Mouse (Mus musculus) hindbrain, postnatal 0 days (tissue): Measurements from ENCODE around the gene Dus4l. TPM values are rescaled to one million over a fixed set of nuclear protein-coding genes. Genes with fewer than 3 reads are reported as not detected.

Experiments used
- ATAC-seq: fragments of 200-750 bp; cut with Nextera tagmentation; 2 replicates; pipeline ENCODE4 v1.8.0; 2017; ENCODE audit warnings: mild to moderate bottlenecking, moderate TSS enrichment, moderate library complexity
- DNase-seq: peaks from one replicate; pipeline ENCODE4 v3.0.0-alpha.2; 2015; ENCODE audit warnings: low spot score
- H3K27ac ChIP-seq: fragments of 300-500 bp; sonication (generic); 2 replicates; pipeline ENCODE4 v1.5.1; 2014; ENCODE audit warnings: mild to moderate bottlenecking
- H3K27me3 ChIP-seq: fragments of 300-500 bp; sonication (generic); 2 replicates; pipeline ENCODE4 v1.6.1; 2014; ENCODE audit warnings: low read length, mixed read lengths; ENCODE audit not compliant: insufficient read depth
- H3K36me3 ChIP-seq: fragments of 300-500 bp; sonication (generic); 2 replicates; pipeline ENCODE4 v1.6.1; 2014; ENCODE audit warnings: low read length, mixed read lengths; ENCODE audit not compliant: insufficient read depth
- H3K4me1 ChIP-seq: fragments of 300-500 bp; sonication (generic); 2 replicates; pipeline ENCODE4 v1.6.1; 2014; ENCODE audit warnings: antibody characterized with exemption, low read length, mixed read lengths; ENCODE audit not compliant: insufficient read depth
- H3K4me2 ChIP-seq: fragments of 300-500 bp; sonication (generic); 2 replicates; pipeline ENCODE4 v1.6.1; 2014; ENCODE audit warnings: low read depth, mild to moderate bottlenecking, low read length, moderate library complexity, mixed read lengths
- H3K4me3 ChIP-seq: fragments of 300-500 bp; sonication (generic); 2 replicates; pipeline ENCODE4 v1.5.1; 2014; ENCODE audit warnings: low read length
- H3K9ac ChIP-seq: fragments of 300-500 bp; sonication (generic); replicated peaks from 2 replicates; pipeline ENCODE4 v1.6.1; 2014; ENCODE audit warnings: mild to moderate bottlenecking, low read length, moderate library complexity, mixed read lengths
- H3K9me3 ChIP-seq: fragments of 300-500 bp; sonication (generic); 2 replicates; pipeline ENCODE4 v1.6.1; 2016; ENCODE audit warnings: low read length, mixed read lengths
- CTCF ChIP-seq: IDR thresholded peaks from 2 replicates; pipeline ENCODE4 v1.5.1; 2016; ENCODE audit warnings: antibody characterized with exemption, control low read depth, low read depth
- WGBS: fragments of 180-500 bp; shearing (Covaris S2); extraction: QIAGEN DNeasy Blood & Tissue Kit; methylation state at CpG from one replicate; pipeline ENCODE4 v1.1.7; 2014; 5-methylcytosine and 5-hydroxymethylcytosine counted together
- polyA plus RNA-seq: library from polyadenylated mRNA; unstranded; fragments of >200 nt; fragmentation: Nextera tagmentation; extraction: Ambion mirVana; gene quantifications from 2 replicates; pipeline ENCODE4 v1.2.1, GENCODE M21; 2015
- total RNA-seq: library from RNA; depleted of rRNA; stranded (reverse); fragments of >200 nt; gene quantifications from 2 replicates; pipeline ENCODE4 v1.2.3, GENCODE M21; 2014; rRNA removed

The Dus4l gene
- total RNA-seq (1.4 and 2.2 TPM in 2 replicates), polyA plus RNA-seq (7.7 and 8.7 TPM in 2 replicates)

DNA sequence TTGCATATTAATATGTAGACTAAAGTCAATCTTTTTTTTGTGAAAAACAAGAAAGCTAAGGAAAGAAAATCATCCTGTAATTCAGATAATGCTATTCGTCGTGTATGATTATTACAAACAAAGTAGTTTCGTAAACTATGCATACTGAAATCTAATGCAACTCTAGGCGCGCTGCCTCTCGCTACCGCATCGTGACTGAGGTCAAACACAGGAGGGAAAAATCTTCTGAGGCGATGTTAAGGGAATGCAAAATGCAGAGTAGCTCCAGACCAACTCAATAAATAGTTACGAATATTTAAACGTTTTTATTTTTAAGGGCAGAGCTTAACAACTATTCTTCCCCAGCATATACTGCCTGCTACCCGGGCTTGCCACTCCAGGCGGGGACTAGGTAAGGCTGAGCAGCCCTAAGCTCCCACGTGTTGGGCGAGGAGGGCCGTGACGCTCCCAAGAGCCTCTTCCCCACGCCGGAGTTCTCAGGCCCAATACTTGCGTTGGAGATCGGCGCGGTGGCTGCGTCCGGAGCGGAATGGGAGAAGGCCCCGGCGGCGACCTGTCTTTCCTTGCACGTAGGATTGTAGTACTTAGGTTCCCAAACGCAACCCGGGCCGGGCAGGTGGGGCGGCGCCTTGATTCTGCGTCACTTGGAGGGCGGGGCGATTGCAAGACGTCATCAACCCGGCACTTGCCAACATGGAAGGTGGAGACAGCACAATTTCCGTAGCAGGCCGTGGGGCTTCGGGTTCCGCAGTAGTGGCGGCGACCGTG lies at the start of gene Dus4l, which contains the start of gene Cog5:
TSS of gene Dus4l (minus strand) at position 630 of the 768 bp plus-strand sequence.
TSS of gene Cog5 (plus strand) at position 673 of the 768 bp plus-strand sequence.
- no peaks in the 10 kb centered on the region for H3K9me3 ChIP-seq
- H3K4me2 ChIP-seq: peak within 1 kb of the TSS; percentile 89
- under 1% methylated on average over 47 of the region's 47 CpGs for WGBS
- H3K4me1 ChIP-seq: no peaks in the 10 kb centered on the region
- no peaks in the 10 kb centered on the region for H3K27me3 ChIP-seq
- H3K9ac ChIP-seq: peak within 1 kb of the TSS; percentile 84
- no peak for TF ChIP-seq CTCF
- H3K4me3 ChIP-seq: peak within 1 kb of the TSS; percentile 93
- DNase-seq (peak; percentile 94), ATAC-seq (peak; percentile 98)
- no peaks in the 10 kb centered on the region for H3K36me3 ChIP-seq
- peak within 1 kb of the TSS; percentile 82 for H3K27ac ChIP-seq

DNA sequence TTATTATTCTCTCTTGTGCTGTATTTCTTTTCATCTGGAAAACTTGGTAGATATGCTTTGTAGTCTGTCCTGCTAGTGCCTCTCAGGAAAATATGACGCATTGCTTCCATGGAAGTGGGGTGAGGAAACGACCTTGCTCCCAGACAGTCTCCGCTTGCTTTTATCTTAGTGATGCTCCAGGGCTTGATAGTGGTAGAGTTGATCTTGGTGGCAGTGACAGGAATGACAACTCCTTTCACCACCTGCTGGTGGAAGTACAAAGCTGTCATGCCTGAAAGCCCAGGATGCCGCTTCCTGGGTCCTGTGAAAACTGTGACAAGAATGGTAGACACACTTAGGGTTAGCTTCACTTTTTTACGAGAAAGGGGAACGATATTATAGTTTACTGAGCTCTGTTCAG lies 49.3 kb upstream of the Dus4l start:
- Histone ChIP-seq H3K4me3 (no peak overlapping the region), H3K4me1 (no peaks in the 10 kb centered on the region), H3K9ac (no peak overlapping the region), H3K36me3 (no peaks in the 10 kb centered on the region), H3K27me3 (no peaks in the 10 kb centered on the region), H3K27ac (no peak overlapping the region), H3K9me3 (no peaks in the 10 kb centered on the region), H3K4me2 (no peak overlapping the region)
- peak; percentile 38 for TF ChIP-seq CTCF
- WGBS: 61% methylated on average over 6 of the region's 6 CpGs
- ATAC-seq (no peak), DNase-seq (no peak)

DNA sequence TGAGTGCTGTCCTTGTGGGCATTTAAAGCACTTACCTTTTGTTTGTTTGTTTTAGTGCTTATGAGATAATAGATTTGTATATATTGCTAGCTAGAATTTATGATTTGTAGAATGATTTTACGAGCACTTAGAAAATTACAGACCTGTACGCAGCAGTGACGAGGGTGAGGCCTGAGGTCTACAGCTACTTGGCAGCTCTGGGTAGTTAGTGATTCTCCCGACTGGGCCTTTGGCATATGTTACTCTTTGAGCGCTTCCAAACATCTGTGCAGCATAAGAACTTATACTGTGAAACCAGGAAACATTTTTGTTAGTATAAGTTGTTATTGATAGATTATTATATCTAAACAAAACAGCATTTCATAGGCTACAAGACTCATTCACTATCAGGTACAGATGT lies 46.8 kb upstream of the Dus4l start:
- no peak for ATAC-seq
- no peak for DNase-seq
- no peak for TF ChIP-seq CTCF
- 66% methylated on average over 5 of the region's 5 CpGs for WGBS
- Histone ChIP-seq H3K36me3 (no peaks in the 10 kb centered on the region), H3K27me3 (no peaks in the 10 kb centered on the region), H3K27ac (no peak overlapping the region), H3K4me1 (no peaks in the 10 kb centered on the region), H3K4me2 (no peak overlapping the region), H3K9ac (no peak overlapping the region), H3K4me3 (no peak overlapping the region), H3K9me3 (no peaks in the 10 kb centered on the region)

DNA sequence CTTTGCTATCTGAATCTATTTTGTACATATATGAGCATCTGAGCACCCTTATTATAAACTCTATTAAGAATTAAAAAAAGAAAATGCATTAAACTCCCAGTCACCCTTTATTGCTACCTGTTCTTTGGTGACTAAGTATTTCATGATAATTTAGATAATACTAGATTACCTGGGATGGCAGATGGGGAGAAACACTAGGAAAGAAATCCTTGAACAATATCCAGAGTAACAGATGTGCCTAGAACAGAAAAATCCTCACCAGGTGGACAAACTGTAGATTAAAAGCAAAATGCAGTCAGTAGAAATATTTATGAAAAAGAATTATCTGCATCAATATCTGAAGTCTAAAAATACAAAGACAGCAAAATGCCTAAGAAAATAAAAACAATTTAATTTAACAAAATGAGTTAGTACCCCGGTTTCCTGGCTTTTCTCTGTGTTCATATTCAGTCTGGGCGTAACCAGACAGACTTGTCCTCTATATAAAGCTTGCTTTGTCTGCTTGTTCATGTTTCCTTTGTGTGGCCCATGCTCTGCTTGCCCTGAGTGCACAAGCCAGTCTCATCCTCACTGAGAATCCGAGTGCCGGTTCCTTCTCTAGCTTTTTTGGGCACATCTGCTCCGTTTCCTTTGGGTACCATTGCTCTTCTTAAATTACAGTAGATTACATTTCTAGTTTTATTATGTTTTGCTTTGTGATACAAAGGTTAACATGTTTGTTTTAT lies 46.2 kb upstream of the Dus4l start:
- Histone ChIP-seq H3K4me2 (no peak overlapping the region), H3K27me3 (no peaks in the 10 kb centered on the region), H3K4me3 (no peak overlapping the region), H3K9ac (no peak overlapping the region), H3K4me1 (no peaks in the 10 kb centered on the region), H3K9me3 (no peaks in the 10 kb centered on the region), H3K36me3 (no peaks in the 10 kb centered on the region), H3K27ac (no peak overlapping the region)
- no peak for DNase-seq
- no peak for ATAC-seq
- TF ChIP-seq CTCF: no peak
- 45% methylated on average over 5 of the region's 5 CpGs for WGBS

DNA sequence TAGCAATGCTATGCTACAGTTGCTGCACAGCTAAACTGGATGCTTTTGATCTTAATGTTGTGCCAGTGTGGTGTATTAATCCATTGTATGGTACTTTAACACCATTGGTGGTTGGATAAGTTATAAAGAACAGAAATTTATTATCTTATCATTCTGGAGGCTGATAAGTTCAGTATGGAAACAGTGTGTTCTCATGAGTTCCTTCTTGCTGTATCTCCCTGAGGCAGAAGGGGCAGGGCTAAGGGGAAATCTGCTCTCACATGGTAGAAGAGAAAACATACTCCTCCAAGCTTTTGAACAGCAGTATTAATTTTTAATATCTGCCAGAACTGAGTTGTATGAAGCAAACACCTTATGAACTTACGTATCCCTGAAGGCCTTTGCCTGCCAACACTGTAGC lies 38.7 kb upstream of the Dus4l start:
- Histone ChIP-seq H3K4me1 (no peaks in the 10 kb centered on the region), H3K36me3 (no peaks in the 10 kb centered on the region), H3K9ac (no peak overlapping the region), H3K4me3 (no peak overlapping the region), H3K4me2 (no peak overlapping the region), H3K27me3 (no peaks in the 10 kb centered on the region), H3K9me3 (no peaks in the 10 kb centered on the region), H3K27ac (no peak overlapping the region)
- DNase-seq (no peak), ATAC-seq (no peak)
- WGBS: 91% methylated on average over 1 of the region's 1 CpGs
- TF ChIP-seq CTCF: no peak

DNA sequence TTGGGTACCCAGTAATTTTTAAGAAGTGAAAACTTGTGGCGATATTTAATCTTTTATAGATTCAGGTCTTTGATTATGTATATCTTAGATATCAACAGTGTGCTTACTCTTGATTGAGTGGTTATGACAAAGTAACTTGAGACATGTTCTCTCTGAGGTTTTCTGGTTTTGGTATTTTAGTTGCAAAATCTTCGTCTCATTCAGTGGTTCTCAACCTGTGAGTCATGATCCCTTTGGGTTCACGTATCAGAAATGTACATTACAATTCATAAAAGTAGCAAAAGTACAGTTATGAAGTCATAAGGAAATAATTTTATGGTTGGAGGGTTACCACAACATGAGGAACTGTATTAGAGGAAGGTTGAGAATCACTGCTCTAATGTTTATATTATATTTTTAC lies 32.1 kb upstream of the Dus4l start:
- 97% methylated on average over 3 of the region's 3 CpGs for WGBS
- Histone ChIP-seq H3K9ac (no peak overlapping the region), H3K4me1 (no peaks in the 10 kb centered on the region), H3K36me3 (no peaks in the 10 kb centered on the region), H3K27me3 (no peaks in the 10 kb centered on the region), H3K27ac (no peak overlapping the region), H3K4me3 (no peak overlapping the region), H3K4me2 (no peak overlapping the region), H3K9me3 (no peaks in the 10 kb centered on the region)
- DNase-seq: no peak
- ATAC-seq: no peak
- TF ChIP-seq CTCF: no peak
